Mouse (Mus musculus): ENCODE data around the gene Sowahd.

The Sowahd gene

DNA sequence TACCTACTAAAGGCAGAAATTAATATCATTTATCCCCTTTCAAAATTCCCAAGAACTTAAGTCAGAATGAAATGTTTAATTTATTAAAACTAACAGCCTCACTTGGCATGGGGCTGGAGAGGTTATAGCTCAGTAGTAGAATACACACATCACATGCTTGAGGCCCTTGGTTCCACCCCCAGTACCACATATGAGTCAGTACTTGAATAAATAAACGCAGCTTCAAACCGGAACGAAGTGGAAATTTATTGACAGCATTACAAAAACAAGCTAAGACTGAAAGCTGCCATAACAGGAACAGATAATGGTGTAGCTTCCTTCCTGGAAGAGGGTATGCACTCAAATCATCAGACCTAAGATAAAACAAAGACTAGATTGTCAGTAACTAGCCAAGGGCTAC, 42.8 kb downstream of the Sowahd start:
- DNase-seq (ENCODE audit: low read depth, low spot score), result no peak

- no peak for DNase-seq (ENCODE audit: low read depth, low spot score)
Measured at GRCm38 (mm10) chrX:37095106-37095768, 46.6 kb downstream of the Sowahd start.

DNA sequence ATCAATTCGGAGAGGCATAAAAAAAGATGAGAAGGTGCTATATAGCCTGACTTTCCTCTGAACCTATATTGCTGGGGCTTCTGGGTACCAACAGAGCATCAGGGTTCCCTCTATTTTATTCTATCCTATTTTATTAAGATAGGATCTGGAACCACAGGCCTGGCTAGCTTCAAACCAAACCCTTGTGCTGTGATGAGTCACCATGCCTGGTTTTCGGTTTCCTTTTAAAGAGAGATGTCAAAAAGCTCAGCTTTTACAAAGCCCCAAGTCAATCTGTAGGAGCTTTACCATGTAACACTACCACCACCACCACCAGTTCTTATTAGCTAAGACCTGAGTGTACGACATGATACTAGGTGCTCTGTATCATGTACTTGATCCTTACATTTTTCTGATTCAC, 50.0 kb downstream of the Sowahd start:
- no peak for DNase-seq (ENCODE audit: low read depth, low spot score)

Measured in embryo, embryonic 11.5 days (tissue).